Mouse (Mus musculus): ENCODE results near the gene Ppp1r17. TPM values are rescaled to one million over a fixed set of nuclear protein-coding genes. Genes with fewer than 3 reads are reported as not detected.

Gene Ppp1r17
- polyA plus RNA-seq, 1 experiment from 2014 or later: 0.07 TPM

DNA sequence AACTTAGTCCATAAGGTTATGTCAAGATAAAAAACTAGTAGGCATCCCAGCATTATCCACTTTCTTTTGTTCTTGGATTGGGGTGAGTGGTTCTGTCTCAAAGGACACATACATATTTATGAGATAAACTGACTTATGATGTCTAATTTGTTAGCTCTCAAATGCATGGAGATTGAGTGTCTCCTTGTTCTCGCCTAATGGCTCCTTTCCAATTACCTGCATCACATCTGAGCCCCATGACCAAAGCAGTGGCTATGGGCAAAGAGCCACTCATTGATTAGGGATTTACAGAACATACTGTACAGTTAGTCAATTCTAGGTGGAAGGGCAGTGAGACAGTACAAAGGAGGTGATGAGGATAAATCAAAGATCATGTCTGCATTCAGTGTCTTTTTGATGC lies 27.4 kb downstream of the Ppp1r17 start:
- Histone ChIP-seq H3K4me2 (ENCODE audit: low read length) (no peak overlapping the region), H3K9me3 (replicated peaks; ENCODE audit: low read length) (no peaks in the 10 kb centered on the region), H3K27me3 (ENCODE audit: insufficient read depth, low read length) (no peaks in the 10 kb centered on the region), H3K9ac (ENCODE audit: low read depth, low read length) (no peak overlapping the region), H3K27ac (no peak overlapping the region), H3K36me3 (ENCODE audit: insufficient read depth, low read length) (no peaks in the 10 kb centered on the region), H3K4me3 (replicated peaks; ENCODE audit: low read depth, low read length) (no peak overlapping the region), H3K4me1 (replicated peaks; ENCODE audit: insufficient read depth, low read length) (no peaks in the 10 kb centered on the region)
- DNase-seq (ENCODE audit: low spot score) (no peak), ATAC-seq (replicated peaks; ENCODE audit: low FRiP score, low read depth) (no peak)
- TF ChIP-seq CTCF (IDR thresholded peaks at IDR 0.05; ENCODE audit: low read depth): no peak
- WGBS: 80% methylated on average over 1 of the region's 1 CpGs

DNA sequence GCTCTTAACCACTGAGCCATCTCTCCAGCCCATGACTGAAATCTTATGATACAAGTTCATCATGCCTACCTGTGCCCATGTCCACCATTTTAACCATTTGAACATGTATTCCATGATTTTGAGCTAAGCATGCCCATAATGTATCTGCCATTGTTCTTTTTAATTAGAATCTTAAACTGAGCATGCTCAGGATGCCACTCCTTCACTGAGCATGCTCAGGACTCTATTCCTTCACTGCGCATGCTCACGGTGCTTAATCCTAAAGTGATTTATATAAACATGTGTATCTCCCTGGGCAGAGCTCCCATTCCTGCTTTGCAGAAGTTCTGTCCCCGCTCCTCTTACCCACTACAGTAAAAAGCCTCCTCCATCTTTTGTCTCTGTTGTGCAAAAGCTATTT lies 31.3 kb downstream of the Ppp1r17 start:
- H3K27ac ChIP-seq: no peak overlapping the region
- TF ChIP-seq CTCF (IDR thresholded peaks at IDR 0.05; ENCODE audit: low read depth): no peak
- no peak overlapping the region for H3K4me3 ChIP-seq (replicated peaks; ENCODE audit: low read depth, low read length)
- no peak for ATAC-seq (replicated peaks; ENCODE audit: low FRiP score, low read depth)
- no peaks in the 10 kb centered on the region for H3K9me3 ChIP-seq (replicated peaks; ENCODE audit: low read length)
- DNase-seq (ENCODE audit: low spot score): no peak
- H3K4me1 ChIP-seq (replicated peaks; ENCODE audit: insufficient read depth, low read length): no peaks in the 10 kb centered on the region
- no peaks in the 10 kb centered on the region for H3K36me3 ChIP-seq (ENCODE audit: insufficient read depth, low read length)
- no peak overlapping the region for H3K9ac ChIP-seq (ENCODE audit: low read depth, low read length)
- 70% methylated on average over 3 of the region's 3 CpGs for WGBS
- H3K4me2 ChIP-seq (ENCODE audit: low read length): no peak overlapping the region
- H3K27me3 ChIP-seq (ENCODE audit: insufficient read depth, low read length): no peaks in the 10 kb centered on the region

DNA sequence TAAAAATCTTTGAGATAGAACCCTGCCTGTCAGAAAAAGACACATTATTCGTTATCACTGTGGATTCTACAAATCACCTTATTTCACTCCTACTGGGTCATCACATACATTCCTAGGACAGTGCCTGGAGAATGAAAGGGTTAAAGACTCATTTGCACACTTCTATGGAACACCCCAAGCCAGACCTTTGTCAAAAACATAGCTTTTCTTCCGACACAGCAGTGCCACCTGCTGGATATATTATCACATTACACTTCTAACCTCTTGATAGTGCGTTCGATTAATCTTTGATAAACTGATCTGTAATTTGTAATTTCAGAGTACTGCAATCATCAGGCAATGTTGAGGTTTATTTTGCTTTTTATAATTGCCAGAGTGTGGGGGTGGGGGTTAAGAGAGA lies 31.8 kb downstream of the Ppp1r17 start:
- peak; percentile 79 for DNase-seq (ENCODE audit: low spot score)
- no peak for ATAC-seq (replicated peaks; ENCODE audit: low FRiP score, low read depth)

DNA sequence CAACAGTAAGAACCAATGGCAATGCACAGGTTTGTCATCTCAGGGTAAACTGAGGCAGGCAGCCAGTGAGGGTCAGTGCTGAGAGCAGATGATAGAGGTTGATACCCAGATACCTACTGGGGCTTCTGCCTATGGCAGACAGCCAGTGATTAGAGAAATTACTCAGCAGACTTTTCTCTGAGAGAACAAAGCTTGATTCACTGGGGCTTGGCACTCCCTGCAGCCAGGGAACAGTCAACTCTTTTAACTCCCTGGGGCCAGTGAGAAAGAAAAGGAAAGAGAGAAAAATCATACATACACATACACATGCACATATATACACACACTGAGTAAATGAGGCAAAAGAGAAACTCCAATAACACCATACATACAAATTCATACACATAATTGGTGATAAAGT lies 46.4 kb downstream of the Ppp1r17 start:
- Histone ChIP-seq H3K4me3 (replicated peaks; ENCODE audit: low read depth, low read length) (no peak overlapping the region), H3K36me3 (ENCODE audit: insufficient read depth, low read length) (no peaks in the 10 kb centered on the region), H3K27me3 (ENCODE audit: insufficient read depth, low read length) (no peaks in the 10 kb centered on the region), H3K27ac (no peak overlapping the region), H3K4me2 (ENCODE audit: low read length) (no peak overlapping the region), H3K9ac (ENCODE audit: low read depth, low read length) (no peak overlapping the region), H3K4me1 (replicated peaks; ENCODE audit: insufficient read depth, low read length) (no peaks in the 10 kb centered on the region), H3K9me3 (replicated peaks; ENCODE audit: low read length) (no peaks in the 10 kb centered on the region)
- TF ChIP-seq CTCF (IDR thresholded peaks at IDR 0.05; ENCODE audit: low read depth): no peak
- ATAC-seq (replicated peaks; ENCODE audit: low FRiP score, low read depth) (no peak), DNase-seq (ENCODE audit: low spot score) (no peak)

More for the DNA sequence above, 31.8 kb downstream of the Ppp1r17 start:
- no peaks in the 10 kb centered on the region for H3K4me1 ChIP-seq (replicated peaks; ENCODE audit: insufficient read depth, low read length)
- WGBS: 33% methylated on average over 4 of the region's 4 CpGs
- no peak overlapping the region for H3K27ac ChIP-seq
- H3K4me2 ChIP-seq (ENCODE audit: low read length): no peak overlapping the region
- H3K27me3 ChIP-seq (ENCODE audit: insufficient read depth, low read length): no peaks in the 10 kb centered on the region
- H3K9ac ChIP-seq (ENCODE audit: low read depth, low read length): no peak overlapping the region
- TF ChIP-seq CTCF (IDR thresholded peaks at IDR 0.05; ENCODE audit: low read depth): peak; percentile 82
- no peaks in the 10 kb centered on the region for H3K9me3 ChIP-seq (replicated peaks; ENCODE audit: low read length)
- H3K36me3 ChIP-seq (ENCODE audit: insufficient read depth, low read length): no peaks in the 10 kb centered on the region
- H3K4me3 ChIP-seq (replicated peaks; ENCODE audit: low read depth, low read length): no peak overlapping the region

DNA sequence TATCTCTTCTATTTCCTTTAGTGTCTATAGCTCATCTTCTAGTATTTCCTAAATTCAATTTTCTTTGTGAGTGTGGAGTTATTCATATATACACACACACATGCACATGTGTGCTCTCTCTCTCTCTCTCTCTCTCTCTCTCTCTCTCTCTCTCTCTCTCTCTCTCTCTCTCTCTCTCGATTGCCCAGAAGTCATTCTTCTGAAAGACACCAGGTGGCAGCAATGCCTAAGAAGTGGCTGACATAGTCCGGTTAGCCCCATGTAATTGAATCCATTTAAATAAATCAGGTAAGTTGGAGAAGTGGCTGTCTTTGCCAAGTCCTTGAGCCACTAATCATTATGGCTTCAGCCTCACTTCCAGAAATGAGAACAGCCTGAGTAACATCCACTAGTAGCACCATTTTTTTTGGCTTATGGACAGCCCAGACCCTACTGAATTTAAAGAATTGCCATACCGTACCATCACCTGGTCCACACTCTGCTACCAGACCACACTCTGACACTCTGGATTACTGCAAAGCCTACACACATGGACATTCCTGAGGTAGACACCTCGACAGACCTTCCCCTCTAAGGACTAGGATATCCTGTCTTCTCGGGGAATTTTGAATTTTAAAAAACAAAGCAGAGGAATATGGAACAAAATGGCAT lies 49.5 kb downstream of the Ppp1r17 start:
- 36% methylated on average over 5 of the region's 5 CpGs for WGBS
- Histone ChIP-seq H3K27ac (no peak overlapping the region), H3K4me3 (replicated peaks; ENCODE audit: low read depth, low read length) (no peak overlapping the region), H3K4me1 (replicated peaks; ENCODE audit: insufficient read depth, low read length) (no peaks in the 10 kb centered on the region), H3K36me3 (ENCODE audit: insufficient read depth, low read length) (no peaks in the 10 kb centered on the region), H3K4me2 (ENCODE audit: low read length) (no peak overlapping the region), H3K27me3 (ENCODE audit: insufficient read depth, low read length) (no peaks in the 10 kb centered on the region), H3K9me3 (replicated peaks; ENCODE audit: low read length) (no peaks in the 10 kb centered on the region), H3K9ac (ENCODE audit: low read depth, low read length) (no peak overlapping the region)
- peak; percentile 80 for TF ChIP-seq CTCF (IDR thresholded peaks at IDR 0.05; ENCODE audit: low read depth)
- DNase-seq (ENCODE audit: low spot score) (peak; percentile 82), ATAC-seq (replicated peaks; ENCODE audit: low FRiP score, low read depth) (peak; percentile 68; the same call in 1 of the 2 replicates)

DNA sequence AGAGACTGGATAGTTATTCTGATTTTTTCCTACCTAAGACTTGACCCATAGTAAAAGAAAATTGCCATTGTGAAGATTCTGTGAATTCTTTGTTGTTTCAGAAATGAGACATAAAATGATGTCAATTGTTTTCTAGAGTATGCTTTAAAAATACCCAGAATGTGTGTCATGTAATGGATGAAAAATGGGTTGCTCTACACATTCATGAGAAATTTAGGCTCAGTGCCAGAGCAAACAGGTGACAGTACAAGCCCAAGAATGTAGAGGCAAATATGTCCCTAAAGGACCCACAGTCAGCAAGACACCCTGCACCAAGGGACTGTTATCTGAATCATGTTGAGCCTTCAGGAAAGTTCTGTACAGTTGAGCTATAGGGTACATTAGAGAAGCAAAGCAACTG lies 51.2 kb downstream of the Ppp1r17 start:
- no peak for TF ChIP-seq CTCF (IDR thresholded peaks at IDR 0.05; ENCODE audit: low read depth)
- H3K9me3 ChIP-seq (replicated peaks; ENCODE audit: low read length): no peaks in the 10 kb centered on the region
- ATAC-seq (replicated peaks; ENCODE audit: low FRiP score, low read depth) (no peak), DNase-seq (ENCODE audit: low spot score) (no peak)
- no peaks in the 10 kb centered on the region for H3K27me3 ChIP-seq (ENCODE audit: insufficient read depth, low read length)
- H3K36me3 ChIP-seq (ENCODE audit: insufficient read depth, low read length): no peaks in the 10 kb centered on the region
- H3K4me1 ChIP-seq (replicated peaks; ENCODE audit: insufficient read depth, low read length): no peaks in the 10 kb centered on the region
- H3K27ac ChIP-seq: no peak overlapping the region
- H3K9ac ChIP-seq (ENCODE audit: low read depth, low read length): no peak overlapping the region
- H3K4me3 ChIP-seq (replicated peaks; ENCODE audit: low read depth, low read length): no peak overlapping the region
- H3K4me2 ChIP-seq (ENCODE audit: low read length): no peak overlapping the region

DNA sequence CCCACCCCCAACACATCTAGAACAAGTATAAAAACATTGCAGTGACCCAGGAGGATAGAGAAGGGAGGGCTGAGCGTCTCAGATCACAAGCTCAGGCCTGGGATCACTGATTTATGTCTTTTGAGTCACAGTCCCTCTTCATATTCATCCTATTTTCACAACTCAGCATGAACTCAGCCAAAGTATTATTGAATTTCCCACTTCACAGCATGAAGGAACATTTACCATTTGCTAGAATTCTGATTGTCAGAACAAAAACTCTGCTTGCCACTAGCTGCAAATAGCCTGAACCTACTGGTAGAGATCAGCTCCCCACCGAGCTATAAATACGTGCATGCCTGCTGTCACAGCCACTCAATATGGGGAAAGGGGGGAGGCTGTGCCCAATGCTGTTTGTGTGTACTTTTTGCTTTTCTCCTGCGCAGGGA lies 59.1 kb downstream of the Ppp1r17 start:
- H3K36me3 ChIP-seq (ENCODE audit: insufficient read depth, low read length): no peaks in the 10 kb centered on the region
- no peak overlapping the region for H3K4me3 ChIP-seq (replicated peaks; ENCODE audit: low read depth, low read length)
- no peaks in the 10 kb centered on the region for H3K9me3 ChIP-seq (replicated peaks; ENCODE audit: low read length)
- TF ChIP-seq CTCF (IDR thresholded peaks at IDR 0.05; ENCODE audit: low read depth): no peak
- DNase-seq (ENCODE audit: low spot score) (peak; percentile 12), ATAC-seq (replicated peaks; ENCODE audit: low FRiP score, low read depth) (no peak)
- no peak overlapping the region for H3K27ac ChIP-seq
- H3K9ac ChIP-seq (ENCODE audit: low read depth, low read length): no peak overlapping the region
- no peaks in the 10 kb centered on the region for H3K27me3 ChIP-seq (ENCODE audit: insufficient read depth, low read length)
- 19% methylated on average over 4 of the region's 4 CpGs for WGBS
- no peaks in the 10 kb centered on the region for H3K4me1 ChIP-seq (replicated peaks; ENCODE audit: insufficient read depth, low read length)
- no peak overlapping the region for H3K4me2 ChIP-seq (ENCODE audit: low read length)

Other genes with a start within 250 kb of the Ppp1r17 start
- gene Itprid1, start 180.6 kb upstream of the Ppp1r17 start, polyA plus RNA-seq (2015; fragmentation: Nextera tagmentation; extraction: Ambion mirVana): 0.09 and 0.17 TPM in 2 replicates